Mouse (Mus musculus) brain, adult 2 months (tissue): ENCODE data around the gene Pde4d.

Experiments used
- DNase-seq: peaks from one replicate; pipeline ENCODE4 v3.0.0; 2011; ENCODE audit warnings: low read depth, low spot score

Pde4d gene

DNA sequence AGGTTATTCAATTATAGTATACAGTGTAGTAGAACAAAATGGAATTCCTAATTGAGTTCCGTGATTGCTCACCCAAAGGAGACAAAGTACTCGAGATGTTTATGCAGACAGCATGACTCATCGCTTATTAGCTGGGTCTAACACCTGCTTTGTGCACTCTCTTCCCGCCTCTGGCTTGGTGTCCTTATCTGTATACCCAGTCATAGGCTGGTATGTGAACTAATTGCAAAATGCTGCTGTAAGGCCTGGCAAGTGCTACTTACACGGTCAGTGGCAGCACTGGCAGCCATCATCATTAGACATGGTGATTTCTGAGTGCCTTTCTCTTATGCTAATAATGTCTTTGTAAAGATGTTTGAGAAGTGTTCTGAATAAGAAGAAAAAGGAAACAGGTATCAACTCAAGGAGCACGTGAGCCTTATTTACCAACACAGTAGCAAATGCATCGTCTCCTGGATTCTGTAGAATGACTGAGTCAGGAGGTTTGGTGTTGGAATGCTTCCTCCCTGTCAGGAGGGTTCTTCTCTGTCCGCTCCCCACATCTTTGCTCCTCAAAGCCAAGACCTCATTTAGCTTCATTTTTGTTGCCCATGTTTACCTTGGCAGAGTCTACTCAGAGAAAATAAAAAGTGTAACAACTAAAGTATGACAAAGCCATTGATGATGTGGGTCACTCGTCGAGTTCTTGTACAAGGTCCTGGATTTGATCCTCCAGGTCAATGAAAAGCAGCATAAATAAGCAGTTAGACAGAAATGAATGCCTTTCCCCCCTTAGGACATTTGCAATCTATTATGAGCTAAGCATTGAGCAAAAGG, 1202.2 kb downstream of the Pde4d start:
- peak; percentile 72 for DNase-seq

DNA sequence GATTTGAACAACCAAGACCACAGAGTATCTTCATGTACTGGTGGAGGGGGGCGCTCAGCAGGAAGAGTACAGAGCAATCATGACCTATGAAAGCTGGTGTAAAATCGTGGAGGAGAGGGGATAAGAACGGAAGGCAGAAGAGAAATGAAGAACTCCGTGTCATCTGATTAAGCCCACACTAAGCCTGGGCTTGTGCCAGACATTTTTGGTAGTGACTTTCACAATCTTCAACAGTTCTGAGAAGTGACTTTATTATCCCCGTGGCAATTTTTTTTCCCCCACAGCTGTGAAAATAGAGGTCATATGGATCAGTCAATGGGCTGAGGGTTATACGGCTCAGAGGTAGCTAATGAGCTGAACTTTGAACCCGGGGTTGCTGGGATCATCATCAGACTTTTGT, 1202.9 kb downstream of the Pde4d start:
- DNase-seq = no peak

GRCm38 (mm10) chr13:109655390-109655789, 1205.6 kb downstream of the Pde4d start:
- no peak for DNase-seq

DNA sequence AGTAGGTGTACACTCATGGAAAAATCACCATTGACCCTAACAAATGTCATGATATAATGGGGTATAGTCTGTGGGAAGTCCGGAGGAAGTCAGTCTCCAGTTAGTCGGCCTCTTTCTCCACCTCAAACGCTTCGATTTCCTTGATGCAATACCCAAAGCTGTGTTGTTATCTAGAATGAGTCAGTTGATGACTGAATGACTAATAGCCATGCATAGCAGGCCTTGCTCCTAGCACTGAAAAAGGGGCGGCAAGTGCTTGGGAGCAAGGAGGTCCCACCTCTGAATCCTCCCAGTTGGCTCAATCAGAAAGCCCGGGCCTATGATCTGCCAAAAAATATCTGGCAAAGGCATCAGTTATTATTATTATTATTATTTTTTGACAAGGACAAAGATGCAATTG, 1209.4 kb downstream of the Pde4d start:
- DNase-seq = no peak

GRCm38 (mm10) chr13:109661345-109661744, 1211.6 kb downstream of the Pde4d start:
- DNase-seq = no peak

- no peak for DNase-seq
Measured at GRCm38 (mm10) chr13:109662099-109662498, 1212.4 kb downstream of the Pde4d start.

DNA sequence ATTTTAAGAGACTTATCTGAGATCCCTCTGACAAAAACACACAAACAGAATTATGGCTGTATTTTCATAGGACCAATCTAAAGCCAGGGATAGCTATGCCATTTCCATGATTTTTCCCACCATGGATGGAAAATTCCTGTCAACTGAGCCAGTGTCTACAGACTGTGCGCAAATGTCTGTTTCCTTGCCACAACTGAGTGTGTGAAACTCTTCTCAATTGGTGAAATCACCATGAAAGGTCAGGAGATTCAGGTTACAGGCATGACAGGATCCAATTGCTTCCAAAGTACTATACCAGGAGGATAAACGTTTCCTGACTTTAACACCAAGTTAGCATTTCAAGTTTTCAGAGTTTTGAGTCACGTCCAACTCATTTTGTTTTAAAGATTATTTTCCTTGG, 1213.0 kb downstream of the Pde4d start:
- DNase-seq = no peak

- DNase-seq = no peak
Measured at GRCm38 (mm10) chr13:109664956-109665802, 1215.4 kb downstream of the Pde4d start.

DNA sequence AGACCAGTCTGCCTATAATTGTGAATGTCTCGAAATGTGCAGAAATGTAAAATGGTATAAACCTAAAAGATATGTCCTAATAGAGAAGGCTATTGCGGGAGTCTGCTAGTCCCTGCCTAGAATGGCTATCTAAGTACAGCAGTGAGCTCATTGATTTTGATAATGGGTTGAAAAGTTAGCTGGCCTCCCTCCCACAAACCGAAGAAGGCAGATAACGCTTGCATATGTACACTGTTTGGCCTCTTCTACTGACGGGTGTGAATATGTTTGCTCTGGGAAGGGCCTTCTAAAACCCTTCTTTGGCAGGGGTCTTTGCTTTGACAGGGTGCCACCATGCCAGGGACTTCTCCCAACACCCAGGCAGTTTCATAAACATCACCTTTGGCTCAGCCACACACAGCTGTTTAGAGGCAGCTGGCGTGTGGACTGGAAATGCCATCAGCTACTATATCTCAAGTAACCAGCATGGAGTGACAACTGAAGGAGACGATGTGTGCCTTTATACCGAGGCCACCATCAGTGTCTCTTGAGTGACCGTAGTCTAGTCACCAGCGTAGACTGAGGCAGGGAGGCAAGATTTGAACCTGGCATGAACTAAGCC, 1216.2 kb downstream of the Pde4d start:
- DNase-seq = no peak

DNA sequence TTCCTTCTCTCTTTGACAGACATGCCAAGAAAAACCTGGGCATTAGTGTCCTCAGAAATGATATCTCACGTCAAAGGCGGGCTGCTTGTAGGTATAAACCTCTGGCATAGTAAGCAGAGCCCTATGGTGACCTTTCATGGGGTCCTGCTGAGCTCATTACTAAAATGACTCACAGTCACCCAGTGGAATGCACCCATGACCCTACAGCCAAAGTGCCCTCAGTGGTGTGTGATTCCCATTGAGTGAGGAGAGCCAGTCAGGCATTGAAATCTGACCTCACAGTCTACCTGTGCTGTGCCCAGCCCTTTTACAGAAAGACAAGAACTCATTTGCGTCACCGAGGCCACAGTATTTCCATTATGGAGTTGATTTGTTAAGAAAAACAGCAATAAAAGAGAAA, 1220.2 kb downstream of the Pde4d start:
- DNase-seq = no peak

GRCm38 (mm10) chr13:109671589-109672347, 1222.0 kb downstream of the Pde4d start:
- peak; percentile 91 for DNase-seq

GRCm38 (mm10) chr13:109677047-109677446, 1227.3 kb downstream of the Pde4d start:
- no peak for DNase-seq

DNA sequence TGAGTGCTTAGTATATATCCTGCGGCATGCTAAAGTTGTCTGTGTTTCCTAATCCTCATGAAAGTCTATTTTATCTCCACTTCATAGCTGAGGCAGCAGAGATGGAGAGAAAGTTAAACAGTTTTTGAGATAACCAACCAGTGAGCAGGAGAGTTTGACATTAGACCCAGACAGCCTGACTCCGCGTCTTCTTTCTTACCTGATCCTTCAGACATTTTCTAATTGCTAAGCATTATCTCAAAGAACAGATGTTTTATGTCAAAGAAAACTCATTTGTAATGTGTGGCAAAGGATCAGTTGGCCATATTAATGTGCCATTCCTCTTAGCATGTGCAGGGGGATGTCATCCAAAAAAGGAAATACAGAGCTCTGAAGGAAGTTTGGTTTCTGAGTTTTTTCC, 1227.9 kb downstream of the Pde4d start:
- DNase-seq = no peak

DNA sequence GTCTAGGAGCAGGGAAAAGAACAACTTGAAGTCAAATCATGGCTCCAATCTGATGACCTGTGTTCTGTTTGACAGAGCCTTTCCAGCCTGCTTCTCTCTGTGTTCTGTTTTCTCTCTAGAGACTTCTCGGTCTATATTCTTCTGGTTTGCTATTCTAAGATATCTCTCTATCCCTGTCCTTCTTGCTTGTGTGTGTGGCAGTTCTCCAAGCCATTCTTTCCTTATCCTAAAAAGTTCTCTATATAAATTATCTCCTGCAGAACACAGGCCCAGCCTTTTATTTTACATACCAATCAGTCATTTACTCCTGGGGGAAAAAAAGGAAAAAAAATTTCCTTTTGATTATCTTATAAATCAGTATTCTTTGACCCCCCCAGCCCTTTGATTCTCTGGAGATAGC, 1229.2 kb downstream of the Pde4d start:
- DNase-seq = no peak

- no peak for DNase-seq
Measured at GRCm38 (mm10) chr13:109680229-109680628, 1230.5 kb downstream of the Pde4d start.

DNA sequence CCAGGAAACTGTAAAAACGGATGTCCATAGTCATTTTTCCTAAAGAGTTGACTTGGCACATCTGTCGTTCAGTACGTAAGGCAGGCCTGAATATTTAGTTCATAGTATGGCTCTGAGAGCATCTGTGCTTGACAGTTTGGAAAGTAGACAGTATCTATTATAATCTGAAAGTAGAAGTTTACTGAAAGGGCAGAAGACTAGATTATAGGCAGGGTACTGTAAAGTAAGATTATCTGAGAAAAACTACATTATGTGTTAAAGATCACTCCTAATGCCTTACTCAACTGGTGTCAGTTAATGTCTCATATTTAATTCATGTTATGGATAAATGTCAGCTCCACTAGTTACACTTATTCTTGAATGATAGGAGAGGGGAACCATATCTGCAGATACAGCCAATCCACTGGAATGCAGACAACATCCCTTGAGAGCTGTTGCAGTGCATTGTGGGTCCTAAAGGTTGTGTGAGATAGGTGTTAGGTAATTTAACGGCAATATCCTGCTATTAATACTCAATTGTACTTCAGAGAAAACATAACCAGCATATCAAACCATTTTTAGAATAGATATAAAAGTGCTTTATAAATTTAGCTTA, 1232.0 kb downstream of the Pde4d start:
- no peak for DNase-seq

DNA sequence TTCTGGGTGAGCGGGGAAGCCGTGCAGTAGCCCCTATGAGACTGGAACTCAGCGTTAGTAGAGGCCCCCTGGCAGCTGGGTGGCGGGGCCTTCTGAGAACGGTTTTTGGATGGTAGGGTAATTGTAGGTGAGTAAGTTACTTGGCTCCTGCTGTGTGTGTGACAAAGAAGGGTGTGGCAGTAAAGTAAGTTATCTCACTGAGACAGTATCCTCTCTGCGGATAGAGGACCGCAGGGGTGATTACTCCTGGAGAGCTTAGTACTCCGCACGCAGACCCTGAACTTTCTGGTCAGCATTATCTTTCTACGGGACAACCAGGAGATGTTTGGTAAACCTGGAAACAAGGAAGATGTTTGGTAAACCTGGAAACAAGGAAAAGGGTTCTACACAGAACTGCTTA, 1233.3 kb downstream of the Pde4d start:
- no peak for DNase-seq

GRCm38 (mm10) chr13:109684985-109685295, 1235.2 kb downstream of the Pde4d start:
- no peak for DNase-seq

GRCm38 (mm10) chr13:109685296-109686115, 1235.8 kb downstream of the Pde4d start:
- peak; percentile 54 for DNase-seq

GRCm38 (mm10) chr13:109686116-109686876, 1236.5 kb downstream of the Pde4d start:
- DNase-seq = no peak
